Mouse (Mus musculus) cerebellum, adult 2 months (tissue): Measurements from ENCODE around the gene Slc39a5.

Experiments
- CTCF ChIP-seq: fragments of 200-500 bp; IDR thresholded peaks from 2 replicates; pipeline ENCODE4 v1.5.1; 2011; ENCODE audit warnings: low read depth, mild to moderate bottlenecking, control low read depth, low read length, moderate library complexity, borderline replicate concordance; ENCODE audit not compliant: insufficient read depth
- POLR2A ChIP-seq: fragments of 200-500 bp; IDR thresholded peaks from 2 replicates; pipeline ENCODE4 v1.6.1; 2011; ENCODE audit warnings: low read length, control low read depth, borderline replicate concordance; ENCODE audit not compliant: insufficient read depth

DNA sequence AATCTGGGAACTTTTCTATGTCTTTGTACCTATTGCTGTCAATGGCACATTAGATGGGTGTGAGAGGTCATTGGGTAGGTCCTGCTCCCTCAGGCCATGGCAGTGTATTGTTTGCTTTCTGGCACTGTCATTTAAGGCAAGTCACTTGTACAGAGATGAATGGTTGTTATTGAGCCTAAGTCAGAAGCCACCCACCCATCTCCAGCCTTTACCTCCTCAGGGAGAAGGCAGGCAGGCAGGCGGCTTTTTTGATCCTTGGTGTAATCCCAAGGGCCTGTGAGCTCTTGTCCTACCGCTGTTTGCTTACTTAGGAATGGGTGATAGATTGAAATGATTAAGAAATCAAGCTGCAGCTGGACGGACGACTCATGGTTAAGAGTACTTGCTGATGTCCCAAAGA is 28.4 kb upstream of the Slc39a5 start:
- TF ChIP-seq POLR2A (no peak), CTCF (no peak)
